Mouse (Mus musculus) kidney, adult 2 months (tissue): Measurements from ENCODE around the gene Ptrhd1. TPM values are rescaled to one million over a fixed set of nuclear protein-coding genes. Genes with fewer than 3 reads are reported as not detected.

Experiments used
- DNase-seq: peaks from one replicate; pipeline ENCODE4 v3.0.0; 2021
- H3K27ac ChIP-seq: fragments of 200-500 bp; 2 replicates; pipeline ENCODE4 v1.5.1; 2012; ENCODE audit warnings: low read depth, low read length, control low read depth, inconsistent platforms; ENCODE audit not compliant: insufficient read depth
- H3K27me3 ChIP-seq: fragments of 200-500 bp; replicated peaks from 2 replicates; pipeline ENCODE4 v1.6.1; 2012; ENCODE audit warnings: mild to moderate bottlenecking, moderate library complexity, low read length, inconsistent platforms; ENCODE audit not compliant: control insufficient read depth, insufficient read depth
- H3K36me3 ChIP-seq: fragments of 200-500 bp; 2 replicates; pipeline ENCODE4 v1.6.1; 2012; ENCODE audit warnings: mild to moderate bottlenecking, moderate library complexity, low read length, inconsistent platforms; ENCODE audit not compliant: control insufficient read depth, insufficient read depth
- H3K4me1 ChIP-seq: fragments of 200-500 bp; 2 replicates; pipeline ENCODE4 v1.6.1; 2011; ENCODE audit warnings: low read length; ENCODE audit not compliant: control insufficient read depth, insufficient read depth
- H3K4me3 ChIP-seq: fragments of 200-500 bp; 2 replicates; pipeline ENCODE4 v1.5.1; 2011; ENCODE audit warnings: mild to moderate bottlenecking, low read depth, low read length, control low read depth; ENCODE audit not compliant: insufficient read depth
- CTCF ChIP-seq: fragments of 200-500 bp; conservative IDR thresholded peaks from 2 replicates; pipeline ENCODE4 v1.5.1; 2011; ENCODE audit warnings: low read depth, mild to moderate bottlenecking, control low read depth, low read length, moderate library complexity, mixed read lengths; ENCODE audit not compliant: insufficient read depth, insufficient read length
- POLR2A ChIP-seq: fragments of 200-500 bp; IDR thresholded peaks from one replicate; pipeline ENCODE4 v1.6.1; 2011; ENCODE audit warnings: low read depth, low read length, control low read depth
- WGBS: fragments of 180-500 bp; shearing (Covaris S2); methylation state at CpG from one replicate; pipeline ENCODE4 v1.1.7; 2018; 5-methylcytosine and 5-hydroxymethylcytosine counted together
- polyA plus RNA-seq: library from polyadenylated mRNA; depleted of rRNA; stranded (reverse); fragments of >200 nt; gene quantifications from 2 replicates; pipeline ENCODE4 v1.2.3, GENCODE M21; 2012; rRNA removed

The Ptrhd1 gene
- polyA plus RNA-seq, 1 experiment = 4.2 TPM

DNA sequence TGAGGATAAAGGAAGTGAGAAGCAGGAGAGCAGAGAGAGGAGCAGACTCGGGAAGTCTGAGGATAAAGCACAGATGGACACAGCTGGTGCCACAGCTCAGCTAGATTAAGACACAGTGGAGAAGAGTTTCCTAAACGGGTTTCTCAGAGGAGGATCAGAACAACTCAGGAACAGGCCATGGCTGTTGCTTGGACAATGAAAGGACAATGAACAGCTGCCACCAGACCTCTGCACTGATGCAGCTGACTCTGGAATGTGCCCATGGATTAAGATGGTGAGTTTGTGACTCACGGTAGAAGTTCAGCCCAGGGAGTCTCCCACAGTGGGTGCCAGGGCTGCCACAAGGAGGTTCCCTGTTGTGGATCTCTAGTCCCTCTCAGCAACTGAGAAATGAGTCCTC, 51.4 kb downstream of the Ptrhd1 start:
- no peak overlapping the region for H3K4me3 ChIP-seq
- no peak for DNase-seq
- no peaks in the 10 kb centered on the region for H3K4me1 ChIP-seq
- peaks cover 4% of the 10 kb centered on the region; the same call in 1 of the 2 replicates for H3K36me3 ChIP-seq
- WGBS = 37% methylated on average over 3 of the region's 3 CpGs
- TF ChIP-seq CTCF (no peak), POLR2A (no peak)
- no peak overlapping the region for H3K27ac ChIP-seq
- H3K27me3 ChIP-seq = no peaks in the 10 kb centered on the region

Other genes with a start within 250 kb of the Ptrhd1 start
- 1.6 and 2.1 TPM in 2 replicates for gene Efr3b, start 195.1 kb upstream of the Ptrhd1 start, polyA plus RNA-seq
- 3.8 and 4.3 TPM in 2 replicates for gene Dnajc27, start 151.4 kb upstream of the Ptrhd1 start, polyA plus RNA-seq
- gene Adcy3, start 100.9 kb upstream of the Ptrhd1 start, polyA plus RNA-seq = 4.6 and 5.9 TPM in 2 replicates
- 6.1 and 6.4 TPM in 2 replicates for gene Cenpo, start 267 bp downstream of the Ptrhd1 start, polyA plus RNA-seq
- gene Ncoa1, start 243.2 kb downstream of the Ptrhd1 start, polyA plus RNA-seq = 20.1 and 27.6 TPM in 2 replicates